Mouse (Mus musculus) neural tube, embryonic 11.5 days (tissue): ENCODE results near the gene Camta1. TPM values are rescaled to one million over a fixed set of nuclear protein-coding genes. Genes with fewer than 3 reads are reported as not detected.

Experiments used
- ATAC-seq: fragments of 200-750 bp; cut with Nextera tagmentation; 2 replicates; pipeline ENCODE4 v1.8.0; 2017; ENCODE audit warnings: moderate number of reproducible peaks, mild to moderate bottlenecking, moderate TSS enrichment, moderate library complexity; ENCODE audit not compliant: insufficient read depth, low FRiP score, low TSS enrichment
- DNase-seq: peaks from one replicate; pipeline ENCODE4 v3.0.0-alpha.2; 2015; ENCODE audit warnings: low spot score
- H3K27ac ChIP-seq: fragments of 300-500 bp; sonication (generic); 2 replicates; pipeline ENCODE4 v1.5.1; 2014; ENCODE audit warnings: low read depth, mild to moderate bottlenecking, low read length
- H3K27me3 ChIP-seq: fragments of 300-500 bp; sonication (generic); 2 replicates; pipeline ENCODE4 v1.6.1; 2014; ENCODE audit warnings: mild to moderate bottlenecking, low read length, mixed read lengths; ENCODE audit not compliant: control insufficient read depth, insufficient read depth
- H3K36me3 ChIP-seq: fragments of 300-500 bp; sonication (generic); 2 replicates; pipeline ENCODE4 v1.6.1; 2014; ENCODE audit warnings: mild to moderate bottlenecking, low read length, moderate library complexity, mixed read lengths; ENCODE audit not compliant: control insufficient read depth, insufficient read depth
- H3K4me1 ChIP-seq: fragments of 300-500 bp; sonication (generic); 2 replicates; pipeline ENCODE4 v1.6.1; 2014; ENCODE audit warnings: low read length, mixed read lengths; ENCODE audit not compliant: control insufficient read depth, insufficient read depth
- H3K4me2 ChIP-seq: fragments of 300-500 bp; sonication (generic); 2 replicates; pipeline ENCODE4 v1.6.1; 2014; ENCODE audit warnings: low read depth, mild to moderate bottlenecking, moderate library complexity
- H3K4me3 ChIP-seq: fragments of 300-500 bp; sonication (generic); 2 replicates; pipeline ENCODE4 v1.5.1; 2014; ENCODE audit warnings: low read depth, low read length
- H3K9ac ChIP-seq: fragments of 300-500 bp; sonication (generic); 2 replicates; pipeline ENCODE4 v1.6.1; 2014; ENCODE audit warnings: mild to moderate bottlenecking, low read length
- H3K9me3 ChIP-seq: fragments of 300-500 bp; sonication (generic); 2 replicates; pipeline ENCODE4 v1.6.1; 2016; ENCODE audit warnings: low read length; ENCODE audit not compliant: control insufficient read depth
- WGBS: fragments of 180-500 bp; shearing (Covaris S2); extraction: QIAGEN DNeasy Blood & Tissue Kit; methylation state at CpG from one replicate; pipeline ENCODE4 v1.1.7; 2014; 5-methylcytosine and 5-hydroxymethylcytosine counted together
- polyA plus RNA-seq: library from polyadenylated mRNA; unstranded; fragments of >200 nt; fragmentation: Nextera tagmentation; extraction: Ambion mirVana; gene quantifications from 2 replicates; pipeline ENCODE4 v1.2.1, GENCODE M21; 2014

Camta1 gene
- polyA plus RNA-seq, 1 experiment from 2014 or later: 131 TPM

DNA sequence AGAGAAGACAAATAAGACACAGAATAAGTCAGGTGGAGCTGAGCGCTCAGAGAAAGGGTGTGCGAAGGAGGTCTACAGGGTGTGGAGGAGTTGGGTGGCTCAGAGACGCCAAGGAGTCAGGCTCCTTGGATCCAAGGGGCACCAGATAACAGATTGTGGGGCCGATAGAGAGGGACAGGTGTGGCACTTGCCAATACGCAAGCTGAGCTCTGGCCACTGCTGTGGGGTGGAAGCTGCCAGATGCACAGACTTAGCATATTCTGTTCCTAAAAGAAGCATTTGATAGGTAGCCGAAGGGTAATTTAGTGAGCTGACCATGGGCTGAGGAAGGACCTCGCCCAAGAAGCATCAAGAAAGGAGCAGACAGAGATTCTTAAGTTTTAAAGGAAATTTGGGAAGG is 177.1 kb downstream of the Camta1 start:
- DNase-seq (no peak), ATAC-seq (no peak)
- Histone ChIP-seq H3K27ac (no peak overlapping the region), H3K9ac (no peak overlapping the region), H3K27me3 (no peaks in the 10 kb centered on the region), H3K9me3 (no peaks in the 10 kb centered on the region), H3K4me2 (no peak overlapping the region), H3K4me1 (no peaks in the 10 kb centered on the region), H3K36me3 (no peaks in the 10 kb centered on the region), H3K4me3 (no peak overlapping the region)
- 91% methylated on average over 7 of the region's 7 CpGs for WGBS

DNA sequence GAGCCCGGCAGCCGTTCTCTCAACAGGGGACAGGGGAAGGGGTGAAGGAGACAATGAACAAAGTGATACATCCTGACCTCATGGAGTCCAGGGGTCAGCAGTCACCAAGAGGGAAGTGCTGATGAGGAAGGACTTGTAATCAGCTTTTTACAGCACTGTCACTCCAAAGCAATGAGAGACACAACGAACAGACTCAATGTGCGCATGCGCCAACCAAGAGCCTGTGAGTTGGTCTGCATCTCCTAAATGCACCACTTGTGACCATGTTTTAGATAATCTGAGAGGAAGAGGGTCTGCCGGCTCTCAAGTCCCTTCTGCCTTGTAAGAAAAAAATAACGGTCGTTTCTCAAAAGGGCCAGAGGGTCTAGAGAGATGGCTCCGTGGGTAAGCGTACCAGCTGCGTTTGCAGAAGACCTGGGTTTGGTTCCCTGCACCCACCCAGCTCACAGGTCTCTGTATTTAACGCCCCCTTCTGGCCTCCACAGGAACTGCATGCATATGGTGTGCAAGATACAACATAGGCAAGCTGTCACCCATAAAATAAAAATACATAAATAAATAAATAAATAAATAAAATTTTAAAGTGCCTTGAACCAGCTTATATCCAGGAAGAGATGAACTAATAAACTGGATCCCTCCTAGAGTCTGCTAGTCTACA is 178.7 kb downstream of the Camta1 start:
- ATAC-seq (no peak), DNase-seq (no peak)
- H3K27ac ChIP-seq: no peak overlapping the region
- H3K4me2 ChIP-seq: no peak overlapping the region
- H3K36me3 ChIP-seq: no peaks in the 10 kb centered on the region
- H3K27me3 ChIP-seq: no peaks in the 10 kb centered on the region
- H3K9ac ChIP-seq: no peak overlapping the region
- H3K4me1 ChIP-seq: no peaks in the 10 kb centered on the region
- 81% methylated on average over 12 of the region's 12 CpGs for WGBS
- no peak overlapping the region for H3K4me3 ChIP-seq
- H3K9me3 ChIP-seq: no peaks in the 10 kb centered on the region

DNA sequence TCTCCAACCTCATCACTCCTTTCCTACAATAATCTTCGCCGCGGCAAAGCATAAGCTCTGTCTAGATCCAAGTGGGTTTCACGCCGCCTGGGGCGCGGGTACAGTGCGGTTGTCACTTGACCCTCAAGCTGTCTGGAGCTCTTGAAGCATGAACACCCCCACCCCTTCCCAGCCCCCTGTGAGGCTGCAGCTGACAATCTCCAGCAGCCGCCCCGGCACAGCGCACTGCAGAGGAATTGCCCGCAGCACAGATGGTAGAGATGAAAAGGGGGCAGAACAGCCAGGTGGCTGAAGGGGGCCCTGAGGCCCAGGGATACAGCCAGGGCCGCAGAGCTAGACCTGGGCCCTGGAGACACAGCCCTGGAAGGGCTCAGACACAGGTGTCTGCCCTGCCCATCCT is 189.2 kb downstream of the Camta1 start:
- H3K9me3 ChIP-seq: no peaks in the 10 kb centered on the region
- no peaks in the 10 kb centered on the region for H3K27me3 ChIP-seq
- WGBS: 70% methylated on average over 13 of the region's 13 CpGs
- no peak overlapping the region for H3K27ac ChIP-seq
- H3K4me3 ChIP-seq: no peak overlapping the region
- DNase-seq (peak; percentile 35), ATAC-seq (no peak)
- no peak overlapping the region for H3K4me2 ChIP-seq
- no peak overlapping the region for H3K9ac ChIP-seq
- H3K4me1 ChIP-seq: peaks cover 15% of the 10 kb centered on the region
- H3K36me3 ChIP-seq: no peaks in the 10 kb centered on the region

DNA sequence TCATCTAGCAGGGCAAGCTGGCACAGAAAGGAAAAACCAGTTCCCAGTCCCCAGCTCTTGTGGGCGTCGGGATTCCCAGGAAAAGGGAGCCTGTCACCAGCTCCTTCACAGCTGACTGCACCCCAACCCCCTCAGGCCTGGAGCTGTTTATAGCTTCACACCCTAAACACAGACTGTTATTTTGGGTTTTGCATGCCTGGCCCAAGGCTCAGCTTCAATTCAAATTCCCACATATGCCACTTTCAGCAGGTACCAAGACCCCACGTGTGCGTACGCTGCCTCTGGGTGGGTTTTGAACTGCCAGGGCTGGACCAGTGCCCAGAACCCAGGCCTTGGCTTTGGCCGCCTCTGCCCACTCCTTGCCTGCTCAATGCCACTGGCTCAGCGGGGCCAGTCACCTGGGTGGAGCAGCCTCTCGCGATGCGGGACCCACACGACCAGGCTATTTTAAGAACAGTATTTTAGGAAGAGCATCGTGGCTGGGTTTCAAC is 195.2 kb downstream of the Camta1 start:
- Histone ChIP-seq H3K4me2 (no peak overlapping the region), H3K9me3 (no peaks in the 10 kb centered on the region), H3K4me1 (peaks cover 4% of the 10 kb centered on the region), H3K4me3 (no peak overlapping the region), H3K27ac (no peak overlapping the region), H3K27me3 (no peaks in the 10 kb centered on the region), H3K9ac (no peak overlapping the region), H3K36me3 (no peaks in the 10 kb centered on the region)
- 81% methylated on average over 12 of the region's 12 CpGs for WGBS
- DNase-seq: no peak
- no peak for ATAC-seq

DNA sequence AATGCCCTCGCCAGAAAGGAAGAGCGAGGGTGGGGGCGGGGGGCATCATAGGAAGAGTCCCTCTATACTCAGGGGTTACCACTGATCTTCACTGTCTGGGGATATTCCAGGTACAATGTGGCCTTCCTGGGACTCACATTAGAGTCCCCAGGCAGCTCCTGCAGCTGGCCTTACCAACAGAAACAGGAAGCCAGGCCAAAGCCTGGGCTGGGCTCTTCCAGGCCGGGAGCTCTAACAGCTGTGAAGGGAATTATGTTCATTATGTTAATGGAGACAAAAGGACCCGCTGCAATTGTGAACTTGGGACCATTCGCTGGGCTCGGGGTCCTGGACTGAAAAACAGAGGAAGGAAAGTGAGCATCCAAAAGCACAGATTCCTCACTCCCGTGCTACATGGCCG is 200.2 kb downstream of the Camta1 start:
- WGBS: 49% methylated on average over 9 of the region's 9 CpGs
- H3K36me3 ChIP-seq: no peaks in the 10 kb centered on the region

DNA sequence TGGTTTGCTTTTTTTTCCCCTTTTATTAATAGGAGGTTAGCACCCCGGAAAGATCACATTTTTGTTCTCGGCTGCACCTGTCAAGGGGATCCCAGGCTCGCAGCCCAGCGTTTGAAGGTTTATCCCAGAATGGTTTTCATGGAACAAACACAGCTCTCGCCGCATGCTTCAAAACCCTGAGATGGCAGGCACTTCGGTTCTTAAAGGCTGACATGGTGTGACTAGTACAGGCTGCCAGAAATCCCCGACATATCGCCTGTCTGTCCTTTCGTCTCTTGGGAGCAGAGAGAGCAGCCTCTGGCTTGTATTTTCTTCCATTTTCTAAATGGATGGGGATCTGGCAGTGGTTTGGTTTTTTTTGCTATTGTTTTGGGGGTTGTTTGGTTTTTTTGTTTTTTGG is 205.2 kb downstream of the Camta1 start:
- no peak for DNase-seq
- H3K27me3 ChIP-seq: no peaks in the 10 kb centered on the region
- no peak overlapping the region; the same call in 1 of the 2 replicates for H3K27ac ChIP-seq
- H3K9me3 ChIP-seq: no peaks in the 10 kb centered on the region
- peaks cover 16% of the 10 kb centered on the region; the same call in 1 of the 2 replicates for H3K4me1 ChIP-seq
- H3K4me2 ChIP-seq: no peak overlapping the region
- H3K36me3 ChIP-seq: no peaks in the 10 kb centered on the region
- no peak for ATAC-seq
- H3K9ac ChIP-seq: no peak overlapping the region
- WGBS: 69% methylated on average over 10 of the region's 10 CpGs
- H3K4me3 ChIP-seq: no peak overlapping the region

More for the DNA sequence above, 200.2 kb downstream of the Camta1 start:
- ATAC-seq: no peak
- H3K9me3 ChIP-seq: no peaks in the 10 kb centered on the region
- DNase-seq: no peak
- no peaks in the 10 kb centered on the region for H3K27me3 ChIP-seq
- no peak overlapping the region for H3K4me3 ChIP-seq
- no peak overlapping the region for H3K9ac ChIP-seq
- H3K4me2 ChIP-seq: no peak overlapping the region
- H3K4me1 ChIP-seq: peaks cover 6% of the 10 kb centered on the region
- H3K27ac ChIP-seq: no peak overlapping the region

DNA sequence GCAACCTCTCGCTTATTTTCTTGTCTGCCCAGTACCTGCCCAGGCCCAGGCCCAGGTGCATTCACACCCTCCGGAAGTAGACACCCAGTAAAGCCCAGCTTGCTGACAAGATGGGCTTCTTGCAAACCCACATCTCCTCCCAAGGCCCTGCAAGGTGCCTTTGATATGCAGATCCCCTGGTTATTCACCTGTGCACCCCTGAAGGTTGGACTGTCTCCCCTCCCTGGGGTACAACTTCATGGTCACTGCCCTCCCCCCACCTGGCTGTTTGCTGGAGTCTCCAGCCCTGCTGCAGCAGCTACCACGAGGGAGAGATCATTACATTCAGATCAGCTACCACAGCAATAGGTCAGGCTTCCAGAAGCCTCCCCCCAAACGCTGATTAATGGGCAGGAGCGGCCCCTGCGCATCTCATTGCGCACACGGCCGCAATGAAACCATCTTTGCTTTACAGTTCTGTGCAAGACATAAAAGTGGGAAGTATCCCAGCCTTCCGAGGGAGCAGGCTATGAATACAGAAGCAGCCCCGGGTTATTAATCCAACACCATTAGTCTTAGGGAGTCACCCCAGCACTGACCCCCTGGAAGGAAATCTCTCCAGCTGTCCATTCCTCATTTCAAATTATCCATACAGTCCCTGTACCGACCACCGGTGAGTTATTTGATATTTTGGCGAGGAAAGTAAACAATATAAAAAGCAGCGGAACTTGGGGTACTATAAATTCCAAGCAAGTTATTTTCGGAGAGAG is 205.9 kb downstream of the Camta1 start:
- Histone ChIP-seq H3K36me3 (no peaks in the 10 kb centered on the region), H3K27me3 (no peaks in the 10 kb centered on the region), H3K27ac (peak overlapping the region; percentile 70), H3K4me1 (peaks cover 16% of the 10 kb centered on the region; the same call in 1 of the 2 replicates), H3K9ac (no peak overlapping the region), H3K9me3 (no peaks in the 10 kb centered on the region), H3K4me3 (no peak overlapping the region), H3K4me2 (no peak overlapping the region)
- 46% methylated on average over 16 of the region's 16 CpGs for WGBS
- ATAC-seq (peak; percentile 31; the same call in 1 of the 2 replicates), DNase-seq (peak; percentile 35)

DNA sequence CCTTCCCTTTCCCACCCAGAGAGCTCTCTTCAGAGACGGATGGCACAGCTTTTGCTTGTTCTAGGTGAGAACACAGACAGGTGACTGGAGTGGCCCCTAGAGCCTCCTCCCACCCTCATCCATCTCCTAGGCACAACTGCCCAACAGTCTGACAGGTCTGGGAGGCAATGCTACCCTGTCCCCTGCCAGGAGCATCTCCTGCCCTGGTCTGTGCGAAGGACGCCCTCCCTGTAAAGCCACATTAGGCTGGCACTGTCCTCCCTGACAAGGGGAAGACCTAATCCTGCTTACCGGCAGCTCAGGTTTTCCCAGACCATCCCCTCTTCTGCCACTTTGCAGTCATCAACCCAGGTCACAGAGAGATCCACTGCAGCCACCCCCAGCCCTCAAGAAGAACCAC is 206.4 kb downstream of the Camta1 start:
- Histone ChIP-seq H3K4me3 (no peak overlapping the region), H3K4me1 (peaks cover 16% of the 10 kb centered on the region; the same call in 1 of the 2 replicates), H3K36me3 (no peaks in the 10 kb centered on the region), H3K4me2 (no peak overlapping the region), H3K9me3 (no peaks in the 10 kb centered on the region), H3K9ac (peak overlapping the region; percentile 14; the same call in 1 of the 2 replicates), H3K27ac (peak overlapping the region; percentile 70), H3K27me3 (no peaks in the 10 kb centered on the region)
- WGBS: 55% methylated on average over 4 of the region's 4 CpGs
- DNase-seq (no peak), ATAC-seq (no peak)

DNA sequence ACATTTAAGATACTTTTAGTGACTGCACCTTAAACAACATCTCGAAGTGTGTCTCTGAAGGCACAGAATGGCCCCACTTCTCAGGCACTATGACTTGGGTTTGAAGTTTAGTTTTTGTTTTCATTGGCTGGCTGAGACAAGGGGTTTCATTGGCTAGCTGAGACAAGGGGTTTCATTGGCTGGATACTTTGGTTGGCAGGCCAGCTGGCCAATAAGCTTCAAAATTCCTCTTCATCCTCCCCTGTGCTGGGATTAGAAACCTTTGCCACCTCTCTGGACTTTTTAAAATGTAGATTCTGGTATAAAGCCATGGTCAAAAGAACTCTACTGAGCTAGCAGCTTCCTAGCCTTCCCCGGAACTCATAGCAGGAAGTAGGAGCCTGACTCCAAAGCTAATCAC is 219.3 kb downstream of the Camta1 start:
- Histone ChIP-seq H3K9ac (no peak overlapping the region), H3K27me3 (no peaks in the 10 kb centered on the region), H3K27ac (no peak overlapping the region), H3K36me3 (no peaks in the 10 kb centered on the region), H3K4me3 (no peak overlapping the region), H3K4me1 (no peaks in the 10 kb centered on the region), H3K4me2 (no peak overlapping the region), H3K9me3 (no peaks in the 10 kb centered on the region)
- DNase-seq (no peak), ATAC-seq (no peak)
- 79% methylated on average over 2 of the region's 2 CpGs for WGBS
